Mouse (Mus musculus) 3T3-L1 (cell line): Measurements from ENCODE around the gene Pabpn1l.
"Not testable (repeated sequence)": the region's sequence is repeated elsewhere in the genome, so short reads cannot be mapped to it uniquely, and the experiment has no call there.

Source experiments
- DNase-seq: peaks from one replicate; pipeline ENCODE4 v3.0.0-alpha.2; 2015; ENCODE audit warnings: low read depth, low spot score

The Pabpn1l gene

DNA sequence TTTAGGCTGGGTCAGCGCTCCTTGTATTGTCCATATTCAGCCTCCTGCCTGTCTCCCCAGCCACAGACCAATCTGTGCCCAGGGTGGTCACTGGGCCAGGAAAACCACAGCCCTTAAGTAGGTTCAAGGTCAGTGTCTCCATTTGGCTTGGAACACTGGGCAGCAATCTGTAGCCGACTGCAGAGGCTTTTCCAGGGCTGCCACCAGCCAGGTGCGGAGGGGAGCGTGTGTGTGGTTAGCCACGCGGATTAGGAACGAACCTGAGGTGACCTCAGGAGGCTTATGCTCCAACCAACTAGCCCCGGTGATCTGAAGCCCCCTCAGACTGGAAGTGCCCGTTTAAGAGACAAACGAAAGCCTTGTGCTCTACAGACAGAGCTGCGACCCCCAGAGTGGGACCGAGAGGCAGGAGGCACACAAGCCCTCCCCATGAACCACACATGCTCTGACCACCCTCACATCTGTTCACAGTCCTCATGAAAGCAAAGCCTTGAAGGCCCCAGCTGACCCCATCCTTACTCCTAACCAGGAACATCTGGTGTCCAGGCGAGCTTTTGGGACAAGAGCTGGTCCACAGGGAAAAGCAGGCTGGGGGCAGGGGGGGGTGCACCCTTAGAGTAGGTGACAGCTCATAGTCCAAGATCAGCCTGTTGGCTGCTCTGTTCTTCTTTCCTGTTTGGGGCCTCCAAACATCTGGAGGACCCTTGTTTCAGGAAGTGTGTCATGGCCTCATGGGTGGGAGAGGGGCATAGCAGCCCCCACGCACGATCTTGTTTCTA is 25.8 kb upstream of the Pabpn1l start:
- DNase-seq: no peak

DNA sequence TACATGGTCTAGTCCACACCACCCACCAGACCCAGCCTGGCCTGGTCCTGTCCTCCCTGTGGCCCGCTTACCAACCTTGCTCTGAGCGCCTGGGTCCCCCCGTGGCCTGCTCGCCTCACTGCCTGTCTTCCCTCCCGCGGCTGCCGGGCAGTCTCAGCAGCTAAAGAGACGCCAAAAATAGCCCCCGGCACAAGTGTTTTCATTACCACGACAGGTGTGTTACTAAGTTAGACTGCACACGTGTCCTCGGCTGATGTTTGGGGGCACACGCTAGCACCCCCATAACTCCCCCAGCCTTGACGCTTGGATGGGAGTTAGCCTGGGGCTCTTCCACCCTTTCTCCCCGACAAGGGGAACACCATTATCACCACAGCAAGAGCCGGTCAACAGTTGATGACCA is 23.8 kb upstream of the Pabpn1l start:
- DNase-seq: no peak

DNA sequence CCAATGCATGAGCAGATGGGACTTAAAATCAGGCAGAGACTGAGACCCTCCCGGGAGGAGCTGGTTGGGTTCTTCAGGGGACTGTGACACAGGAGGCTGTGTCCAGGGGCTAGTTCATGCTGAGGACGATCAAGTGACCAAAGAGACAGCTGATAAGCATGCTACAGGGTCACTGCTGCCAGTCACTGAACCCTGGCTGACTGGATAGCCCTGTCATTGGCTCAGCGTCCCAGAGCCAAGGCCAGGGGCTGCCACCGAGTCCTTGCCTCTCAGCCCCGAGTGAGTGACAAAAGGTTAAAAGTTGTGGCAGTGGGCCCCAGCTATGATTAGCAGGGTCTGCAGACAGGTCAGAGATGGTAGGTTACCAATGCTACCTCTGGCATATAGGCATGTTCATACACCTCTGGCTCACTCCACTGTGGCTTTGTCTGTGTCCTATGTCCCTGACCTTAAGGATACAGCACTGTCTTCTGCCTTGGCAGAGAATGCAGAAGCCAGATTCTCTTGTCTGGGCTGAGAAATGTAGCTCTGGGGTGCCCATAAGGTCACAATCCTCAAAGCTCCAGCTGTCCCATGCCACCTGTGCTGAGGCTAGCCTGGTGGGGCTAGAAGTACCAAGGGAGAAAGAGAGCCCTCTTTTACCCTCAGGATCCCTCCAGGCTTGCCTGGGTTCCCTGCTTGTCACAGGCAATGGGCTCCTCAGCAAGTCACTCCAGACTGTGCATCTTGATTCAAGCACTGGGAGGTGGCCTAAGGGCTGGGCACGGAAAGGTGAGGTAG is 21.8 kb upstream of the Pabpn1l start:
- no peak for DNase-seq

DNA sequence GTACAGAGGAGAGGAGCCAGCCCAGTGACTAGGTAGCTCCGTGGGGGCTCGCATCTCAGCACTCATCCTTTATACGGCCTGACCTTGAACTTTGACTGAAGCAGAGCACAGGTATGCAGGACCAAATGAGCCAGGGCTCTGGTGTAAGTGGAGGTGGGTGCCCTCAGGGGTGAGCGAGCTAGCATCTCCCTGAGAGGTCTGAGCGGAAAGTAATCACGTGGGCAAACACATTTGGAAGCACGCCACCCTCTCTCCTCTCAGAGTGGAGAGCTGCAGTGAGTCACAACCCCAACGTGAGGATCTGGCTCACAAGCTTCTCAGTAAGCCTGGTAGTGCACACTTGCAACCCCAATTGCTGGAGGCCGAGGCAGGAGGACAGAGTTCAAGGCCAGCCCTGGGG is 19.5 kb upstream of the Pabpn1l start:
- peak; percentile 91 for DNase-seq

DNA sequence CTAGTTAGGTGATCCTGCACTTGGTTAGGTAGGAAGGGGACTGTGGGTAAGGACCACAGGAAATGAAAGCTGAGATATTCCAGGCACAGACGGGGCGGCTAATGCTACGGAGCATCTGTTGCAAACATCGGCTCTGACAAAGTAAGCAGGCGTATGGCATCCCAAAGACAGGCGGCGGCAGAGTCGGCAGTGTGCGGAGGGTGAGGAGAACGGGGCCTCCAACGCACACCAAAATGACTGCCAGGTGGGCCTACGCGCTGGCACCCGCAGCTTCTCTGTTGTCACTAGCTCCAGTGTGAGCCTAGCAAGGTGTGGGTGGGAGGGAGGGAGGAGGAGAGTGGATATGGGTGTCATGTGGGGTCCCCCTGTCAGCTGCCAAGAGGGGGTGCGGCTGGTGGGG is 18.9 kb upstream of the Pabpn1l start:
- DNase-seq: no peak

DNA sequence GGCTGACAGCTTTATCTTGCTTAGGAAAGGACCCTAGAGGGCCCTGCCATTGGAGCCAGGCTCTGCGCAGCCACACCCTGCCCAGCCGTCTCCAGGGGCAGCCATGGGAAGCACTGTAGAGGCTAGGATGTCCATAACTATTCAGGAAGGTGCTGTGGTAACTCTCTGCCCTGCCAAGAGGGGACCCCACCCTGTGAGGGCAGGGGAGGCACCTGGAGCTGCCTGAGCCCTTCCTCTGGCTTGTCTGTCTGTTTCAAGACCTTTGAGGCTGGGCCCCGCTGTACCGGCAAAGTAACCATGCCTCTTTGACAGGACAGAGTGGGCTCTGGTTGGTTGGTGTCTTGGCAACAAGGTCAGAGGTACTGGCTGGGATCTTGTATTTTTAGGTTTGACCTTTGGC is 18.3 kb upstream of the Pabpn1l start:
- no peak for DNase-seq

DNA sequence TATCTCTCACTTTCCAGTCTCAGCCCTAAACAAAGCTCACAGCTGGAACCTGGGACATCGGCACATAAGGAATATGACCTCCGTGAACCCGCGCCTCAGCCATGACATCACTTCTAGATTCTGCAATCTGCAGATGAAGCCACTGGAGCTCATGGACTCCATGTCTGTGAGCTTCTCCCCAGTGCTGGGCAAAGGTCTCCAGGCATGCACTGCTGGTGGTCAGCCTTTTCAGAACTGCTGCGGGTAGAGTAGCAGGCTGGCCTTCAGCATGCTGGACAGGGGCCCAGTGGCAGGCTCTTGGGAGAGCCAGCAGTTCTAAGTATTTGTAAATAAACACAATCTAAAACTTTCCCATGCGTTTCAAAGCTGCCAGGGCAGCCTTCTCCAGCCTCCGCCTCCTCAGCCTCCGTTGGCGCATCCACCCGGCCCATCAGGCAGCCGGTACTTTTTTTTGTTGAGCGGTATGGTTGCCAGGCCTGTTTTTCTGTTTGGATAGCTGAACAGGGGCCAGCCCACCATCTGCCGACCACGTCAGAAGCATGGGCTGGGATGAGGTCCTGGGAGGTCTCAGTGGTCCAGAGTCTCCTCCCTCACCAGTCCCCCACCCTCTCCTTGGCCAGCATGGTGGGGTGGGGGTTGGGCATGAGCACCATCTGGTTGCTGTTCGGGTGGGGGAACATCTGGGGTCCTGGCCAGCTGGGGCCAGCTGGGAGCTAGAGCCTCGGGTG is 17.1 kb upstream of the Pabpn1l start:
- peak; percentile 41 for DNase-seq

DNA sequence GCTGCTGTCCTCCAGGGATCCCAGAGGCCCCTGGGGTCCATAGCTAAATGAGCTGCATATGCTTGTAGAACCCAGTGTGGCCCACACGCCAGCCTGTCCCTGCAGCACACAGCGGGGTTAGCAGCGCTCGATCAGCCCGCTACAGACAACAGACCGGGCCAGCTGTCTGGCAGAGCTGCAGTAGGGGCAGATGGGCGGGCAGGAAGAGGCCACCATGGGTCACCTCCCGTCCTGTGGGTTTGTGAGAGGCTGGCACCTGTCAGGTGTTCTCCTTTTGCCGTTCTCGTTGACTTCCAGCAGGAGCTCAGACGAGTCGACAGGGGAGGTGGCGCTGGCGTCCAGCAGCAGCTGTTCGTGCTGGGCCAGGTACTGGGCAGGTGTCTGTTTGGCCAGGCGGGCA is 16.1 kb upstream of the Pabpn1l start:
- DNase-seq: no peak

DNA sequence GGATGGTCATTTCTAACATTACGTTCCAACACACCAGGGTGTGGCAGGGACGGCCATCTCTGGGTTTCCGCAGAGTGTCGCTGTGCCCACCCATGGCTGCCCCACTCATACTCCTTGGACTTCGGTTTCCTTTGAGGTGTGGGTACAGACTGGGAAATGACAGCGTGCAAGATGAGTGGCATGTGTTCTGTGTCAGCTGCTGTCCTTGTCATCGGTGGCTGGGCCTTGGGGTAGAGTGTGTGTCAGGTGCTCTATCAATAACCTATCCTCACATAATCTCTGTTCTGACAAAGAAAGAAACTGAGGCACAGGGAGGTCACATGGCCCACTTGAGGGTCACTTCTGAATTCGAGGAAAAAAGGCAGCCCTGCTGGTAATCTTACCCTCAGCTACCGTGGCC is 14.7 kb upstream of the Pabpn1l start:
- no peak for DNase-seq

DNA sequence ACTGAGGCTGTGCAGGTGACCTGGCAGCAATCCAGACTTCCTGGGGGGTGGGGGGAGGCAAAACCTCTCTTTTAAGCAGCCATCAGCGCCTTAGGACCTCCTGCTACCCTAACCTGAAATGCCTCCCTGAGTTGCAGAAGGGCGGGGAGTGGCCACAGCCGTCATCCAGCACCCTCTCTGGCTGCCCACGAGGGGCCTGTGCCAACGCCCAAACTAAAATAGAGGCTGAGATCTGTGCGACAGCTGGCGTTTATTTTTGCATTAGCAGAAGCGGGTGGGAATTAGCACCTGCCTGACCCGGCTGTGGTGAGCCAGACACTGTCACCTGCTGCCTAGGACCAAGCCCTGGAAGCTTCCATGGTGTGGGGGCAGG is 14.2 kb upstream of the Pabpn1l start:
- DNase-seq: no peak

DNA sequence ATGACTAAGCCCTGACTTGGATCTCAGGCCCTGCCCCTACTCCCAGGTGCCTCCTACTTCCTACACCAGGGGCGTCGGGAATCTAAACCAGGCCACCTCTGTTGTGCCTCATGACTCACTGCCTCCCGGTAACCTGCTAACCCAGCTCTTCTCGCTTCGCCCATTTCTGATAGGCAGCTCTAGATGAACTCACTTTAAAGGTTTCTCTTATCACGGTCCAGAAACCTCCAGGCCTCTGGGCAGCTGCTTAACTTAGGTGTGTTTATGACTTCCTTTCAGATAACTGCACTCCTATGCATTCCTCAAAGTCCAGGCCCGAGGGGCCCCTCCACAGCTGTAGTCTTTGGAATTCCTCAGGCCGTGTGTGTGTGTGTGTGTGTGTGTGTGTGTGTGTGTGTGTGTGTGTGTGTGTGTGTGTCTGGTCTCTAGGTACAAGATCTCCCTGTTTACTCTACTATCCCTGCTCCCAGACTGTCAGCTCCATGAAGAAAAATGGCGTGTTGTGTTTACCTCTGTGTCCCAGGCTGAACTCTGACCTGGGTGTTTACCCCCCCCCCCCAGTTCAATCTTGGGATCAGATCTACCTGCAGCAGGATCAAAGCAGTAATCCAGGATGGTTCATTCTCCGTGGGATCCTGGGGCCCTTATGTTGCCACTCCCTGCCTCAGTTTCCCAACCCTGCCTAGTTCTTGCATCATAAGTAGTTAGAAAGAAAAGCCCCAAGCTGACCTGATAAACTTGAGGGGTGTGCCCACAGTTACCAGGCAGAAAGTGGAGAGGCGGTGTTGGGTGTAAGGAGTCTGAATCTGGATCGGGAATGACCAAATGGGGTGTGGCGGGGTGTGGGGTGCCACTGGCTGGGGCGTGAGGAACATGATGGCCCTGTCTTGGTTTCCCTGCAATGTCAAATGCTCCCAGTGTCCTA is 13.6 kb upstream of the Pabpn1l start:
- DNase-seq: peak; percentile 47

DNA sequence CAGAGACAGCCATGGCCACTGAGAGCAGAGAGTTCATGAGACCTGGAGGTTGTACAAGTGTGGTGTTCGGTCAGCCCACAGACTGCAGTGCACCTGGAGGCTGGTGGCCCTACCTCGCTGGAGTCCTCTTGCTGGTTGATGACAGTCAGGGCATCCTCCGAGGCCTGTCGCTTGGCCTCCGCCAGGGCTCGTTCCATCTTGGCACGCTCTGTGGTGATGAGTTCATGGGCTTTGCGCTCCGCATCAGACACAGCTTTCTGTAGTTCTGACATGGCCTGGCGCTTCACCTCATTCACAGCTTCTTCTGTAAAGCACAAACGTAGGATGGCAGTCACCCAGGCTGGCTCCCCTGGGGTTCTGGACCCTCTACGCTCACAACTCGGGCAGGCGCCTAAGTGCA is 10.7 kb upstream of the Pabpn1l start:
- DNase-seq: no peak

DNA sequence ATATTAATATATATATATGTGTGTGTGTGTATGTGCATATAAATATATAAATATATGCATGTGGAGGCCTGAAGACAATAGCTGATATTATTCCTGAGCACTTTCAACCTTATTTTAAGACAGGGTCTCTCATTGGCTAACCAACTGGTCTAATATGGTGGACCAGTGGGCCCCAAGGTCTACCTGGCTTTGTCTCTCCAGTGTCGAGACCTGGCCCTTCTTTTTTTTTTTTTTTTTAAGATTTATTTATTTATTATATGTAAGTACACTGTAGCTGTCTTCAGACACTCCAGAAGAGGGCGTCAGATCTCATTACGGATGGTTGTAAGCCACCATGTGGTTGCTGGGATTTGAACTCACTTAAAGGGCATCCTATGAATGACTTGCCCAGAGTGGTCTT is 9.6 kb upstream of the Pabpn1l start:
- DNase-seq: not testable (repeated sequence)

DNA sequence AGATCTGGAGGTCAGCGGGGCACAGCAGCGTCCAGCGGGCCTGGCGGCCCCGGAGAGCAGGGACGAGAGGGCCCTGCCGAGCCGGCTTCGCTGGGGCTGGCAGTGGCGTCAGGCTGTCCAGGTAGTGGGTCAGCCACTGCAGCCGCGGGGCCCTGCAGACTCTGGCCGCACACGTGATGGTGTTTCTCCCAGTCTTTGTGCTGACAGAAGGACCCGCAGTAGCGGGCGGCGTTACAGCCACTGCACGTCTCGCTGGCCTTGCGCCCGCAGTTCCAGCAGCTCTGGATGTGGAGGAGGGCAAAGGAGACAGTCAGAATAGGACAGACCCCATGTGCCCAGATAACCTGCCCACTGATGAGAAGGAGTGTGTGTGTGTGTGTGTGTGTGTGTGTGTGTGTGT is 8.2 kb upstream of the Pabpn1l start:
- DNase-seq: no peak

DNA sequence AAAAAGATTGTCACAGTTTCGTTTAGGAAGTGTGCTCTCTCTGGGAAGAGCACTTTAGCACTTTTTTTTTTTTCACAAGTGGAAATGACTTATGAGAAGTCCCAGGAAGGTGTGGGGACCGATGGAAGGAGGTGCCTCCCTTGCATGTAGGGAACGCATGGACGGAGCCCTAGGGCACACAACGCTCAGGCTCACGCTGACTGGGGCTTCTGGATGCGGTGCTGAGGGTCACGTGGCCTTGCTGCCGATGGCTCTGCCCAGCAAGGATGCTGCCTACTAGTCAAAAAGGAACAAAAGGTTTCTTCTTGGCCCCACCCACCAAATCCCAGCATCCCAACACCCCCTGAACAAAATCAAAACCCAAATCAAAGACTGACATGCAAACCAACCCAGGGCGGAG is 6.8 kb upstream of the Pabpn1l start:
- no peak for DNase-seq

DNA sequence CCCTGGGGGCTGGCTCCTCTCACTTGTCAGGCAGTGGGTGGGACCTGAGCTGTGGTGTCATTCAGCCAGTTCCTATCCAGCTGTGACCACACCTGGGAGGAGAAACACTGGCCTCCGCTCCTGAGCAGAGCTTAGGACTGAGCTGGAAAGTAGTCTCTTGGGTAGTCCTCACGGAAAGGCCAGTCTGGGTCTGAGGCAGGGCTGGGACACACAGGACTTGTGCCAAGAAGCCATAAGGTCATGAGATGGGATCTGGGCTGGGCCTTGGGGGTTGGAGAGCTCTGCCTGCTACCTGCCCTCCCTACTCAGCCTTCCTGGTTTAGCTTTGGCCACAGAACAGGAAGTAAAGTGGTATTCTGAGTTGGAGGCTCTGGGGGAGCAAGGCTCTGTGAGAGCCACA is 4.4 kb upstream of the Pabpn1l start:
- no peak for DNase-seq

DNA sequence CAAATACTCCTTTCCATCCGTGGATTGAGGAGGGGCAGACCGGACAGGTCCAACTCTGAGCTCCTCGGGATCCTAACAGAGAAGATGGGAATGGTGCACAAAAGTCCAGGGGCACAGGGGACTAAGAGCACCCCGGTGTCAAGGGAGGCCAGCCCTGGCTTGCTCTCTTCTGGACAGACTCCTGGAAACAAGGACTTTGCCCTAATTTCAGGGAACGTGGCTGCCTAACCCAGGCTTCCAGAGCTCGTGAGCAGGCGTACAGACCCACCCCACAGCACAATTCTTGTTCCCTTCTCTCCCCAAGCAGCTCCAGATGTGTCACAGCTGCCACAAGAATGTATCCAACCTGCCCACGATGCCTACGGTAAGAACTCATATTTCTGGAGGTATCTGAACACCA is 3.3 kb upstream of the Pabpn1l start:
- DNase-seq: no peak

DNA sequence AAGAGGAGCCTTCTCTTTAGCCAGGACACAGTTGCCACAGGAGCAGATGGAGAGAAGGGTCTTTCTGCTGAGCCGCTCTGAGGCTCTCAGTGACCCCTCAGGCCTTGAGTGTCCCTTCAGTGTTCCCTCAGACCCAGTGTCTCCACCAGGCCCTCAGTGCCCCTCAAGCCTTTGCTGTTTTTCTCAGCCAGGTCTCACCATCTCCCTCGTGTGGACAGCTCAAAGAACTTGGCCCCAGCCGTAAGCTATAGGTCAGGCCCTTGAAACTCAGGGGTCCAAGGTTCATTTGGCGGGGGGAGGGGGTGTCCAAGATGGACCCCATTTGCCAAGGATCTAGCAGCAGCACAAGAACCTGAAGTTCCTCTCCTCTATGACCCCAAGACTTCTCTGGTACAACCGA is 2.1 kb upstream of the Pabpn1l start:
- no peak for DNase-seq

DNA sequence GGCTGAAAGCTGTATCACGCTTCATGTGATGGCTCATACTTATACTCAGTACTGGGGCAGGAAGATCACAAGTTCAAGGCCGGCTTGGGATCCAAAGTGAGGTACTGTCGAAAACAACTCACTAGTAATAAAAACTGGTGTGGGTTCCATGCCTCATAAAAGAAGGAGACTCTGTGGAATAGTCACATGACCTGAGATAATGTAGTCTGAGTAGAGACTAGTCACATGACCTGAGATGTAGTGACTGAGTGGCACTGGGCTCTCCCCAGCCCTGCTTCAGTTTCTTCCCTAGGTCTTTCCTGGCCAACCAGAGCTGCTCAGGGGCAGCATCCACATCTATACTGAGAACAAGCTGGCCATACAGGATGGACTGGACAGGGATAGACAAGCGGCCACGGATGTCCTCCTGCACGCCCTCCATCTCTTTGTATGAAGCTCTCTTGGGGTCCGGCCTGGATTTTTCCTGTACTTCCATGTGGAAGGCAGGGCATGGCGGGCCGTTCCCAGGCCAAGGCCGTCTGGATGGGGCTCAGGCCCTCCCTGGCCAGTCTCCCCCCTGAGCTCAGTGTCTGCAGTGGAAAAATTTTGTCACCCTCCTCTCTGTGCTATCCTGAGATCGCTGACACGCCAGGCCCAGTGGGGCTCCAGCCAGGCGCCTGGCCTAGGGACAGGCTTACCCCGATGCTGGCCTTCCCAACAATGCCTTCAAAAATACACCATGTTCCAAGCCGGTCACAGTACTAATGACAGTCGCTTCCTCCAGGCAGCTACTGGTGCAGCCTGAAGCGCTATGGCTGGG is 1.5 kb upstream of the Pabpn1l start:
- DNase-seq: no peak

DNA sequence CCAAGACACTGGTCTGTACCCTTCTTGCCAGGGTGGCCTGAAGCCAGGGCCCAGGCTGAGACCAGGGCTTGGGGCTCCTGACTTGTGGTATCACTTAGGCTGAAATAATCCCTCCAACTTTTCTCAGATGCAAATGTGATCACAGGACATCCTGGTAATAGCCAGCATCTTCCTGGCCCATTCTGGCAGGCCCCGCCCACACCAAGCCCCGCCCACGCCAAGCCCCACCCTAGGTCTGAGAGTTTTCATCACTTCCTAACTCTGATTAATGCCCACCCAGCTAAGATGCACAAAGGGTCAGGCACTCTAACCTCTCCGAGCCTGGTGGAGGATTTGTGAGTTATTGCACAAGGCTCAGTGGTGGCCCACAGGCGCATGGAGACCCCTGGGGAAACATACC is 2.1 kb downstream of the Pabpn1l start:
- no peak for DNase-seq
